ENCODE assay signal across 22 mouse cellular contexts in genomic region chr6:67026661-67027060, GRCm38 (mm10).
"Had no signal": no experiment of that assay in that cellular context is flagged by ENCODE, and none has a peak within 500 bp of the region (broad histone marks: within the 10 kb centered on the region; RNA-seq: fewer than 3 reads in every experiment).

No protein-coding gene starts in this region.

- H3K27me3 ChIP-seq: heart, embryonic 15.5 days; hindbrain, embryonic 15.5 days; kidney, embryonic 15.5 days; limb, embryonic 15.5 days; liver, embryonic 12.5 days had no signal

- H3K4me3 ChIP-seq: heart, embryonic 13.5 days; heart, embryonic 15.5 days; hindbrain, embryonic 13.5 days; hindbrain, embryonic 15.5 days; kidney, embryonic 15.5 days; limb, embryonic 12.5 days; limb, embryonic 15.5 days; liver, embryonic 12.5 days had no signal

- H3K36me3 ChIP-seq: heart, embryonic 13.5 days; heart, embryonic 15.5 days; hindbrain, embryonic 13.5 days; hindbrain, embryonic 15.5 days; kidney, embryonic 15.5 days; limb, embryonic 12.5 days; limb, embryonic 15.5 days had no signal

- DNase-seq: gastrocnemius, postnatal 14 days; gastrocnemius, postnatal 36 days; heart, adult 18-20 months; heart, postnatal 14 days; heart, postnatal 36 days; kidney, adult 11 months; layer of hippocampus, adult 9-11 months; layer of hippocampus, postnatal 36 days; left cerebral cortex, postnatal 4 days had no signal

- H3K9me3 ChIP-seq: heart, embryonic 13.5 days; heart, embryonic 15.5 days; hindbrain, embryonic 13.5 days; hindbrain, embryonic 15.5 days; kidney, embryonic 15.5 days; limb, embryonic 12.5 days; limb, embryonic 15.5 days; liver, embryonic 12.5 days had no signal

- H3K9ac ChIP-seq: heart, embryonic 13.5 days; heart, embryonic 15.5 days; hindbrain, embryonic 13.5 days; hindbrain, embryonic 15.5 days; kidney, embryonic 15.5 days; limb, embryonic 12.5 days; limb, embryonic 15.5 days; liver, embryonic 12.5 days; liver, embryonic 14.5 days had no signal

- H3K4me2 ChIP-seq: heart, embryonic 11.5 days; heart, embryonic 13.5 days; heart, embryonic 15.5 days; hindbrain, embryonic 13.5 days; hindbrain, embryonic 15.5 days; kidney, embryonic 15.5 days; limb, embryonic 12.5 days; limb, embryonic 15.5 days; liver, embryonic 12.5 days had no signal

- H3K27ac ChIP-seq: heart, embryonic 13.5 days; heart, embryonic 15.5 days; hindbrain, embryonic 13.5 days; hindbrain, embryonic 15.5 days; hindbrain, postnatal 0 days; kidney, embryonic 15.5 days; kidney, postnatal 0 days; limb, embryonic 12.5 days; limb, embryonic 15.5 days; liver, embryonic 12.5 days; liver, embryonic 14.5 days had no signal

- ATAC-seq: hindbrain, postnatal 0 days; intestine, embryonic 16.5 days; liver, embryonic 12.5 days had no signal

- H3K4me1 ChIP-seq: heart, embryonic 15.5 days; hindbrain, embryonic 15.5 days; limb, embryonic 15.5 days had no signal
